Mouse (Mus musculus): ENCODE measurements around the gene Ndufs2. TPM values are rescaled to one million over a fixed set of nuclear protein-coding genes. Genes with fewer than 3 reads are reported as not detected.

Gene Ndufs2
- polyA plus RNA-seq, 1 experiment from 2014 or later, result 210 TPM

- peak overlapping the region; percentile 80 for H3K9ac ChIP-seq (ENCODE audit: low read length)
- under 1% methylated on average over 18 of the region's 19 CpGs for WGBS
- H3K4me1 ChIP-seq (replicated peaks; ENCODE audit: control insufficient read depth, insufficient read depth), result 0 out of 2 replicates have a peak, but pooled peaks cover 2% of the 10 kb centered on the region
- ATAC-seq (ENCODE audit: low FRiP score, low TSS enrichment), result peak; percentile 88
- peaks cover 7% of the 10 kb centered on the region; the same call in 1 of the 2 replicates for H3K36me3 ChIP-seq (ENCODE audit: control insufficient read depth, insufficient read depth, low read length)
- H3K4me3 ChIP-seq (ENCODE audit: low read depth, low read length), result peak overlapping the region; percentile 80
- peak overlapping the region; percentile 89 for H3K27ac ChIP-seq (replicated peaks)
- no peaks in the 10 kb centered on the region for H3K27me3 ChIP-seq (ENCODE audit: control insufficient read depth, insufficient read depth, low read length)
- DNase-seq (ENCODE audit: low spot score), result peak; percentile 83
- peak overlapping the region; percentile 98 for H3K4me2 ChIP-seq (replicated peaks; ENCODE audit: low read depth)
- no peaks in the 10 kb centered on the region for H3K9me3 ChIP-seq (ENCODE audit: control insufficient read depth, low read length)
- no peak for TF ChIP-seq EP300 (optimal IDR thresholded peaks at IDR 0.05)
- TF ChIP-seq CTCF (IDR thresholded peaks at IDR 0.05; ENCODE audit: low read depth), result no peak
Measured at GRCm38 (mm10) chr1:171270573-171270900, 19.3 kb upstream of the Ndufs2 start.

- no peaks in the 10 kb centered on the region for H3K9me3 ChIP-seq (ENCODE audit: control insufficient read depth, low read length)
- DNase-seq (ENCODE audit: low spot score) (peak; percentile 98), ATAC-seq (ENCODE audit: low FRiP score, low TSS enrichment) (peak; percentile 93)
- H3K4me3 ChIP-seq (ENCODE audit: low read depth, low read length), result peak within 1 kb of the TSS; percentile 80
- WGBS, result 3% methylated on average over 36 of the region's 36 CpGs
- peaks cover 4% of the 10 kb centered on the region; the same call in 1 of the 2 replicates for H3K36me3 ChIP-seq (ENCODE audit: control insufficient read depth, insufficient read depth, low read length)
- peak within 1 kb of the TSS; percentile 80 for H3K9ac ChIP-seq (ENCODE audit: low read length)
- no peaks in the 10 kb centered on the region for H3K27me3 ChIP-seq (ENCODE audit: control insufficient read depth, insufficient read depth, low read length)
- peak within 1 kb of the TSS; percentile 89 for H3K27ac ChIP-seq (replicated peaks)
- H3K4me1 ChIP-seq (replicated peaks; ENCODE audit: control insufficient read depth, insufficient read depth), result 0 out of 2 replicates have a peak, but pooled peaks cover 2% of the 10 kb centered on the region
- TF ChIP-seq CTCF (IDR thresholded peaks at IDR 0.05; ENCODE audit: low read depth) (no peak), EP300 (optimal IDR thresholded peaks at IDR 0.05) (no peak)
- peak within 1 kb of the TSS; percentile 98 for H3K4me2 ChIP-seq (replicated peaks; ENCODE audit: low read depth)
Measured at GRCm38 (mm10) chr1:171269848-171270572, 18.8 kb upstream of the Ndufs2 start, which contains the start of gene B4galt3. TSS of gene B4galt3 (plus strand) at chr1:171270328.

- Histone ChIP-seq H3K36me3 (ENCODE audit: control insufficient read depth, insufficient read depth, low read length) (peaks cover 3% of the 10 kb centered on the region; the same call in 1 of the 2 replicates), H3K9ac (ENCODE audit: low read length) (no peak overlapping the region), H3K4me2 (replicated peaks; ENCODE audit: low read depth) (no peak overlapping the region), H3K4me3 (ENCODE audit: low read depth, low read length) (no peak overlapping the region), H3K4me1 (replicated peaks; ENCODE audit: control insufficient read depth, insufficient read depth) (0 out of 2 replicates have a peak, but pooled peaks cover 2% of the 10 kb centered on the region), H3K27ac (replicated peaks) (peak overlapping the region; percentile 30; the same call in 1 of the 2 replicates), H3K9me3 (ENCODE audit: control insufficient read depth, low read length) (no peaks in the 10 kb centered on the region), H3K27me3 (ENCODE audit: control insufficient read depth, insufficient read depth, low read length) (no peaks in the 10 kb centered on the region)
- ATAC-seq (ENCODE audit: low FRiP score, low TSS enrichment) (no peak), DNase-seq (ENCODE audit: low spot score) (no peak)
- whole genome bisulfite sequencing, result 68% methylated on average over 1 of the region's 1 CpGs
- TF ChIP-seq CTCF (IDR thresholded peaks at IDR 0.05; ENCODE audit: low read depth), result no peak
Measured at GRCm38 (mm10) chr1:171268341-171268740, 17.2 kb upstream of the Ndufs2 start.

- H3K4me2 ChIP-seq (replicated peaks; ENCODE audit: low read depth), result no peak overlapping the region
- ATAC-seq (ENCODE audit: low FRiP score, low TSS enrichment) (no peak), DNase-seq (ENCODE audit: low spot score) (no peak)
- no peaks in the 10 kb centered on the region for H3K36me3 ChIP-seq (ENCODE audit: control insufficient read depth, insufficient read depth, low read length)
- TF ChIP-seq EP300 (optimal IDR thresholded peaks at IDR 0.05) (no peak), CTCF (IDR thresholded peaks at IDR 0.05; ENCODE audit: low read depth) (no peak)
- H3K27ac ChIP-seq (replicated peaks), result no peak overlapping the region
- H3K27me3 ChIP-seq (ENCODE audit: control insufficient read depth, insufficient read depth, low read length), result no peaks in the 10 kb centered on the region
- no peak overlapping the region for H3K4me3 ChIP-seq (ENCODE audit: low read depth, low read length)
- 48% methylated on average over 4 of the region's 4 CpGs for WGBS
- no peak overlapping the region for H3K9ac ChIP-seq (ENCODE audit: low read length)
- 0 out of 2 replicates have a peak, but pooled peaks cover 5% of the 10 kb centered on the region for H3K4me1 ChIP-seq (replicated peaks; ENCODE audit: control insufficient read depth, insufficient read depth)
- H3K9me3 ChIP-seq (ENCODE audit: control insufficient read depth, low read length), result no peaks in the 10 kb centered on the region
Measured at GRCm38 (mm10) chr1:171265971-171266744, 15.0 kb upstream of the Ndufs2 start.

GRCm38 (mm10) chr1:171263666-171264461 is 12.7 kb upstream of the Ndufs2 start:
- peak; percentile 27; the same call in 1 of the 2 replicates for ATAC-seq (ENCODE audit: low FRiP score, low TSS enrichment)
- no peak overlapping the region for H3K4me3 ChIP-seq (ENCODE audit: low read depth, low read length)
- H3K4me2 ChIP-seq (replicated peaks; ENCODE audit: low read depth), result no peak overlapping the region
- WGBS, result 64% methylated on average over 3 of the region's 3 CpGs
- 0 out of 2 replicates have a peak, but pooled peaks cover 3% of the 10 kb centered on the region for H3K4me1 ChIP-seq (replicated peaks; ENCODE audit: control insufficient read depth, insufficient read depth)
- H3K9me3 ChIP-seq (ENCODE audit: control insufficient read depth, low read length), result no peaks in the 10 kb centered on the region
- no peak overlapping the region for H3K9ac ChIP-seq (ENCODE audit: low read length)
- DNase-seq (ENCODE audit: low spot score), result no peak
- H3K36me3 ChIP-seq (ENCODE audit: control insufficient read depth, insufficient read depth, low read length), result no peaks in the 10 kb centered on the region
- no peaks in the 10 kb centered on the region for H3K27me3 ChIP-seq (ENCODE audit: control insufficient read depth, insufficient read depth, low read length)
- peak overlapping the region; percentile 84 for H3K27ac ChIP-seq (replicated peaks)
- TF ChIP-seq EP300 (optimal IDR thresholded peaks at IDR 0.05), result no peak
- peak; percentile 50 for TF ChIP-seq CTCF (IDR thresholded peaks at IDR 0.05; ENCODE audit: low read depth)

Data from stomach, postnatal 0 days (tissue).